Mouse (Mus musculus): ENCODE results near the gene Kif26a.

Kif26a gene

GRCm38 (mm10) chr12:112221754-112222439 is 75.9 kb downstream of the Kif26a start:
- DNase-seq: no peak

DNA sequence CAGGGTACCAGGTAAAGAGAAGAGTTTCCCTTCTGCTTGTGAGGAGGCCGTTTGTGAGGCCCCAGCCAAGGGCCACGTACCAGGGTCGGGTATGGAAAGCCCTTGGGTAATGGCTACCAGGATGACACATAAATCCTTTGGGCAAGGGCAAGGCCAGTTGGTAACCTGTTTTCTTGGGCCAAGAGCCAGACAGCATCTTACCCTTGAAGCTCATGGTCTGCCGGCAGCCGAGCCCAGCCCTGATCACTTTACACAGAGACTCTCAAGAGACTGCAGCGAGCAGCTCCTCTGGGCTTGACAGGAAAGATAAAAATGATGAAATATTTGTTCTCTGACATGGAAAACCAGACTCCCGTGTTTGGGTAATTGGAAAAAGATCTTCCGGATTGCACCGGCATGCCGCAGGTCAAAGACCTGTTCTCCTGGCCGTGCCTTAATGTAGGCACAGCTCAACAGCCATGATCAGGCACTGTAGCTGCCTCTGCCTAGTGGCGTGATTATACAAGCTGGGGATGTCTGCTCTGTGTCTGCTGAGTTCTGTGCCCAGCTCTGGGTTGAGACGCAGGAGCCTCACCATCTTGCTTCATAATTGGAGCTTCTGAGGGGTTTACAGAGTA is 77.8 kb downstream of the Kif26a start:
- no peak for DNase-seq

DNA sequence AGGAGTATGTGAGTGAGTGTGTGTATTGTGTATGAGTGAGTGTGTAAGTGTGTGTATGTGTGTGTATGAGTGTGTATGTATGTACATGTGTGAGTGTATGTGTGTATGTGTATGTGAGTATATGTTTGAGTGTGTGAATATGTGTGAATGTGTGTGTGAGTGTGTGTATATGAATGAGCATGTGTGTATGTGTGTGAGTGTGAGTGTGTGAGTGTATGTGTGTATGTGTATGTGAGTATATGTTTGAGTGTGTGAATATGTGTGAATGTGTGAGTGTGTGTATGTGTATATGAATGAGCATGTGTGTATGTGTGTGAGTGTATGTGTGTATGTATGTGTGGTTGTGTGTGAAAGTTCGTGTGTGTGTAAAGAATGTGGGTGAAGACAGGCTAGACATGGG is 80.2 kb downstream of the Kif26a start:
- DNase-seq: no peak

DNA sequence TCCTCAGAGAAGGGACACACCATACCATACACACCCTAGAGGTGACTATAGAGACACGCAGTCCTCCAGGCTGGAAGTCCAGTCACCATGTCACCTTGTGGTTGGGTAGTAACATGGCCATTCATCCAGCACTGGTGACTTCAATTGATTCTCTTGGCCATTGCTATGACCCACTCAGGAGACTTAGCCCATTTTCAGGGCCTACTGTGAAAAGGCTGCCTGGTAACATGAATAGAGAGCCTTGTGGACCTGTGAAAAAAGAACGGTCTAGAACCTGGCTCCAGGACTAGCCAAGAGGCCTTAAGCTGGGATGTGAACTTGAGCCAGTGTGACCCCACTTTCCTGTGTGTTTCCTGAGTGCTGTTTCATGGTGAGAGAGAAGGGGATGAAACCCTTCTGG is 80.6 kb downstream of the Kif26a start:
- DNase-seq: no peak

- DNase-seq: no peak
Observed at GRCm38 (mm10) chr12:112229084-112229483, 83.1 kb downstream of the Kif26a start.

- no peak for DNase-seq
Observed at GRCm38 (mm10) chr12:112230196-112230595, 84.2 kb downstream of the Kif26a start.

Data from thymus, adult 18-20 months (tissue).